Mouse (Mus musculus): ENCODE measurements around the gene Kif5c. TPM values are rescaled to one million over a fixed set of nuclear protein-coding genes. Genes with fewer than 3 reads are reported as not detected.

The Kif5c gene
- polyA plus RNA-seq, 1 experiment, result 0.20 TPM

GRCm38 (mm10) chr2:49647591-49647990, 28.5 kb downstream of the Kif5c start:
- H3K27ac ChIP-seq (replicated peaks; ENCODE audit: low read depth, low read length), result no peak overlapping the region
- no peaks in the 10 kb centered on the region for H3K4me1 ChIP-seq (ENCODE audit: control insufficient read depth, insufficient read depth, insufficient read length, low read length)
- no peak overlapping the region for H3K4me3 ChIP-seq (ENCODE audit: insufficient read depth, low read depth, low read length)

- Histone ChIP-seq H3K27ac (replicated peaks; ENCODE audit: low read depth, low read length) (no peak overlapping the region), H3K4me1 (ENCODE audit: control insufficient read depth, insufficient read depth, insufficient read length, low read length) (no peaks in the 10 kb centered on the region), H3K4me3 (ENCODE audit: insufficient read depth, low read depth, low read length) (no peak overlapping the region)
Measured at GRCm38 (mm10) chr2:49648344-49648743, 29.2 kb downstream of the Kif5c start.

GRCm38 (mm10) chr2:49648806-49649205, 29.7 kb downstream of the Kif5c start:
- no peak overlapping the region for H3K4me3 ChIP-seq (ENCODE audit: insufficient read depth, low read depth, low read length)
- no peak overlapping the region for H3K27ac ChIP-seq (replicated peaks; ENCODE audit: low read depth, low read length)
- H3K4me1 ChIP-seq (ENCODE audit: control insufficient read depth, insufficient read depth, insufficient read length, low read length), result no peaks in the 10 kb centered on the region

GRCm38 (mm10) chr2:49649211-49649610, 30.1 kb downstream of the Kif5c start:
- no peak overlapping the region for H3K4me3 ChIP-seq (ENCODE audit: insufficient read depth, low read depth, low read length)
- H3K27ac ChIP-seq (replicated peaks; ENCODE audit: low read depth, low read length), result no peak overlapping the region
- no peaks in the 10 kb centered on the region for H3K4me1 ChIP-seq (ENCODE audit: control insufficient read depth, insufficient read depth, insufficient read length, low read length)

- no peak overlapping the region for H3K27ac ChIP-seq (replicated peaks; ENCODE audit: low read depth, low read length)
- H3K4me3 ChIP-seq (ENCODE audit: insufficient read depth, low read depth, low read length), result no peak overlapping the region
Measured at GRCm38 (mm10) chr2:49651737-49652136, 32.6 kb downstream of the Kif5c start.

GRCm38 (mm10) chr2:49654606-49655005, 35.5 kb downstream of the Kif5c start:
- no peak overlapping the region for H3K4me3 ChIP-seq (ENCODE audit: insufficient read depth, low read depth, low read length)
- H3K27ac ChIP-seq (replicated peaks; ENCODE audit: low read depth, low read length), result no peak overlapping the region
- H3K4me1 ChIP-seq (ENCODE audit: control insufficient read depth, insufficient read depth, insufficient read length, low read length), result 0 out of 2 replicates have a peak, but pooled peaks cover 3% of the 10 kb centered on the region

More at GRCm38 (mm10) chr2:49651737-49652136, 32.6 kb downstream of the Kif5c start:
- H3K4me1 ChIP-seq (ENCODE audit: control insufficient read depth, insufficient read depth, insufficient read length, low read length), result 0 out of 2 replicates have a peak, but pooled peaks cover 3% of the 10 kb centered on the region

GRCm38 (mm10) chr2:49655195-49655873, 36.2 kb downstream of the Kif5c start:
- no peak overlapping the region for H3K4me3 ChIP-seq (ENCODE audit: insufficient read depth, low read depth, low read length)
- H3K27ac ChIP-seq (replicated peaks; ENCODE audit: low read depth, low read length), result no peak overlapping the region

GRCm38 (mm10) chr2:49655874-49656195, 36.7 kb downstream of the Kif5c start:
- Histone ChIP-seq H3K27ac (replicated peaks; ENCODE audit: low read depth, low read length) (no peak overlapping the region), H3K4me1 (ENCODE audit: control insufficient read depth, insufficient read depth, insufficient read length, low read length) (0 out of 2 replicates have a peak, but pooled peaks cover 3% of the 10 kb centered on the region), H3K4me3 (ENCODE audit: insufficient read depth, low read depth, low read length) (no peak overlapping the region)

More at GRCm38 (mm10) chr2:49655195-49655873, 36.2 kb downstream of the Kif5c start:
- 0 out of 2 replicates have a peak, but pooled peaks cover 3% of the 10 kb centered on the region for H3K4me1 ChIP-seq (ENCODE audit: control insufficient read depth, insufficient read depth, insufficient read length, low read length)

GRCm38 (mm10) chr2:49656988-49657387, 37.9 kb downstream of the Kif5c start:
- Histone ChIP-seq H3K4me3 (ENCODE audit: insufficient read depth, low read depth, low read length) (no peak overlapping the region), H3K4me1 (ENCODE audit: control insufficient read depth, insufficient read depth, insufficient read length, low read length) (peaks cover 7% of the 10 kb centered on the region; the same call in 1 of the 2 replicates), H3K27ac (replicated peaks; ENCODE audit: low read depth, low read length) (no peak overlapping the region)

GRCm38 (mm10) chr2:49657666-49658065, 38.6 kb downstream of the Kif5c start:
- no peak overlapping the region for H3K4me3 ChIP-seq (ENCODE audit: insufficient read depth, low read depth, low read length)
- no peak overlapping the region for H3K27ac ChIP-seq (replicated peaks; ENCODE audit: low read depth, low read length)
- H3K4me1 ChIP-seq (ENCODE audit: control insufficient read depth, insufficient read depth, insufficient read length, low read length), result peaks cover 7% of the 10 kb centered on the region; the same call in 1 of the 2 replicates

- Histone ChIP-seq H3K27ac (replicated peaks; ENCODE audit: low read depth, low read length) (no peak overlapping the region), H3K4me1 (ENCODE audit: control insufficient read depth, insufficient read depth, insufficient read length, low read length) (peaks cover 7% of the 10 kb centered on the region; the same call in 1 of the 2 replicates), H3K4me3 (ENCODE audit: insufficient read depth, low read depth, low read length) (no peak overlapping the region)
Measured at GRCm38 (mm10) chr2:49658988-49659387, 39.9 kb downstream of the Kif5c start.

GRCm38 (mm10) chr2:49659964-49660363, 40.9 kb downstream of the Kif5c start:
- Histone ChIP-seq H3K27ac (replicated peaks; ENCODE audit: low read depth, low read length) (no peak overlapping the region), H3K4me3 (ENCODE audit: insufficient read depth, low read depth, low read length) (no peak overlapping the region), H3K4me1 (ENCODE audit: control insufficient read depth, insufficient read depth, insufficient read length, low read length) (peaks cover 7% of the 10 kb centered on the region; the same call in 1 of the 2 replicates)

- Histone ChIP-seq H3K27ac (replicated peaks; ENCODE audit: low read depth, low read length) (no peak overlapping the region), H3K4me3 (ENCODE audit: insufficient read depth, low read depth, low read length) (no peak overlapping the region), H3K4me1 (ENCODE audit: control insufficient read depth, insufficient read depth, insufficient read length, low read length) (peaks cover 6% of the 10 kb centered on the region; the same call in 1 of the 2 replicates)
Measured at GRCm38 (mm10) chr2:49660375-49660923, 41.4 kb downstream of the Kif5c start.

- Histone ChIP-seq H3K4me3 (ENCODE audit: insufficient read depth, low read depth, low read length) (no peak overlapping the region), H3K4me1 (ENCODE audit: control insufficient read depth, insufficient read depth, insufficient read length, low read length) (peaks cover 4% of the 10 kb centered on the region; the same call in 1 of the 2 replicates), H3K27ac (replicated peaks; ENCODE audit: low read depth, low read length) (no peak overlapping the region)
Measured at GRCm38 (mm10) chr2:49661348-49661747, 42.2 kb downstream of the Kif5c start.

GRCm38 (mm10) chr2:49661872-49662271, 42.8 kb downstream of the Kif5c start:
- H3K4me3 ChIP-seq (ENCODE audit: insufficient read depth, low read depth, low read length), result no peak overlapping the region
- no peak overlapping the region for H3K27ac ChIP-seq (replicated peaks; ENCODE audit: low read depth, low read length)
- peaks cover 4% of the 10 kb centered on the region; the same call in 1 of the 2 replicates for H3K4me1 ChIP-seq (ENCODE audit: control insufficient read depth, insufficient read depth, insufficient read length, low read length)

Measured in brown adipose tissue, adult 24 weeks (tissue).